Mouse (Mus musculus) MEL (cell line): ENCODE measurements at regions not wholly inside any gene's neighbourhood (a gene's known extent, or its start where the extent isn't known, plus 50 kb on each side); places are given as distances from the start of the nearest gene placed in this dataset.

ENCODE experiments used
- DNase-seq: peaks from one replicate; pipeline ENCODE4 v3.0.0; 2011; ENCODE audit warnings: low read depth, low spot score
- H3K27ac ChIP-seq: 2 replicates; pipeline ENCODE4 v1.5.1; 2012; ENCODE audit warnings: low read depth, mild to moderate bottlenecking, control low read depth, low read length, moderate library complexity; ENCODE audit not compliant: control insufficient read depth
- H3K27me3 ChIP-seq, 2 experiments: fragments of 150-350 bp in 1 of 2; sonication (generic) in 1 of 2; 2 replicates each; pipeline ENCODE4 v1.6.1; 2012; ENCODE audit warnings: low read length in 2 of 2, mild to moderate bottlenecking in 2 of 2, improper control_type of control experiment in 1 of 2, moderate library complexity in 1 of 2; ENCODE audit not compliant: insufficient read depth in 2 of 2, control insufficient read depth in 1 of 2
- H3K36me3 ChIP-seq, 2 experiments: 2 replicates each; pipeline ENCODE4 v1.6.1; 2012 to 2014; ENCODE audit warnings: low read length in 2 of 2, improper control_type of control experiment in 1 of 2, inconsistent platforms in 1 of 2, mild to moderate bottlenecking in 1 of 2; ENCODE audit not compliant: insufficient read depth in 2 of 2, control insufficient read depth in 1 of 2
- H3K4me1 ChIP-seq, 2 experiments: fragments of 150-350 bp in 1 of 2; sonication (generic) in 1 of 2; 2 replicates each; pipeline ENCODE4 v1.6.1; 2012; ENCODE audit warnings: low read length in 2 of 2, improper control_type of control experiment in 1 of 2, mild to moderate bottlenecking in 1 of 2; ENCODE audit not compliant: insufficient read depth in 2 of 2, control insufficient read depth in 1 of 2
- H3K4me3 ChIP-seq, 2 experiments: fragments of 150-350 bp in 1 of 2; sonication (generic) in 1 of 2; 2 replicates each; pipeline ENCODE4 v1.5.1; 2012; ENCODE audit warnings: low read depth in 2 of 2, low read length in 2 of 2, mild to moderate bottlenecking in 2 of 2, moderate library complexity in 2 of 2, control low read depth in 1 of 2, improper control_type of control experiment in 1 of 2; ENCODE audit not compliant: control insufficient read depth in 1 of 2, insufficient read depth in 1 of 2
- H3K79me2 ChIP-seq: 2 replicates; pipeline ENCODE4 v1.6.1; 2012; ENCODE audit warnings: mild to moderate bottlenecking, low read length, moderate library complexity; ENCODE audit not compliant: control insufficient read depth, poor library complexity, insufficient read depth
- H3K9ac ChIP-seq: 2 replicates; pipeline ENCODE4 v1.6.1; 2012; ENCODE audit warnings: low read depth, mild to moderate bottlenecking, control low read depth, low read length, moderate library complexity; ENCODE audit not compliant: control insufficient read depth, poor library complexity, severe bottlenecking
- H3K9me3 ChIP-seq: fragments of 150-350 bp; sonication (generic); replicated peaks from 2 replicates; pipeline ENCODE4 v1.6.1; 2012; ENCODE audit warnings: mild to moderate bottlenecking, low read length, improper control_type of control experiment, moderate library complexity; ENCODE audit not compliant: insufficient read depth
- BHLHE40 ChIP-seq: IDR thresholded peaks from 2 replicates; pipeline ENCODE4 v1.6.1; 2012; ENCODE audit warnings: low read depth, mild to moderate bottlenecking, inconsistent platforms, low read length, improper control_type of control experiment, borderline replicate concordance
- CHD1 ChIP-seq: IDR thresholded peaks from 2 replicates; pipeline ENCODE4 v1.6.1; 2012; ENCODE audit warnings: low read depth, mild to moderate bottlenecking, inconsistent platforms, low read length, improper control_type of control experiment
- E2F4 ChIP-seq: IDR thresholded peaks from 2 replicates; pipeline ENCODE4 v1.6.1; 2011; ENCODE audit warnings: low read depth, low read length, improper control_type of control experiment, borderline replicate concordance
- ELF1 ChIP-seq: IDR thresholded peaks from 2 replicates; pipeline ENCODE4 v1.6.1; 2014; ENCODE audit warnings: low read depth, mild to moderate bottlenecking, inconsistent platforms, low read length, improper control_type of control experiment, moderate library complexity
- EP300 ChIP-seq, 2 experiments: IDR thresholded peaks; 2 replicates each; pipeline ENCODE4 v1.6.1; 2011; ENCODE audit warnings: improper control_type of control experiment in 2 of 2, low read length in 2 of 2, low read depth in 1 of 2, mild to moderate bottlenecking in 1 of 2
- ETS1 ChIP-seq: IDR thresholded peaks from 2 replicates; pipeline ENCODE4 v1.6.1; 2012; ENCODE audit warnings: low read depth, mild to moderate bottlenecking, inconsistent platforms, low read length, improper control_type of control experiment, moderate library complexity
- GATA1 ChIP-seq: IDR thresholded peaks from 2 replicates; pipeline ENCODE4 v1.6.1; 2011; ENCODE audit warnings: low read depth, low read length, improper control_type of control experiment
- MAFK ChIP-seq: IDR thresholded peaks from 2 replicates; pipeline ENCODE4 v1.6.1; 2011; ENCODE audit warnings: low read depth, mild to moderate bottlenecking, low read length, improper control_type of control experiment, borderline replicate concordance
- MAZ ChIP-seq: IDR thresholded peaks from 2 replicates; pipeline ENCODE4 v1.6.1; 2012; ENCODE audit warnings: low read depth, mild to moderate bottlenecking, inconsistent platforms, low read length, improper control_type of control experiment
- MXI1 ChIP-seq: IDR thresholded peaks from 2 replicates; pipeline ENCODE4 v1.6.1; 2011; ENCODE audit warnings: mild to moderate bottlenecking, low read depth, low read length, improper control_type of control experiment
- MYB ChIP-seq: IDR thresholded peaks from 2 replicates; pipeline ENCODE4 v1.6.1; 2011; ENCODE audit warnings: mild to moderate bottlenecking, low read depth, low read length, improper control_type of control experiment
- MYC ChIP-seq: IDR thresholded peaks from 2 replicates; pipeline ENCODE4 v1.6.1; 2011; ENCODE audit warnings: low read depth, mild to moderate bottlenecking, low read length, improper control_type of control experiment, moderate library complexity
- NELFE ChIP-seq: IDR thresholded peaks from 2 replicates; pipeline ENCODE4 v1.6.1; 2011; ENCODE audit warnings: low read depth, low read length, improper control_type of control experiment
- NRF1 ChIP-seq: IDR thresholded peaks from 2 replicates; pipeline ENCODE4 v1.6.1; 2014; ENCODE audit warnings: low read depth, mild to moderate bottlenecking, inconsistent platforms, low read length, improper control_type of control experiment, moderate library complexity; ENCODE audit not compliant: poor library complexity, insufficient read depth, severe bottlenecking
- POLR2AphosphoS2 ChIP-seq: IDR thresholded peaks from 2 replicates; pipeline ENCODE4 v1.6.1; 2011; ENCODE audit warnings: low read length, improper control_type of control experiment
- POLR2AphosphoS5 ChIP-seq: IDR thresholded peaks from 2 replicates; pipeline ENCODE4 v1.6.1; 2012; ENCODE audit warnings: low read depth, borderline replicate concordance, mild to moderate bottlenecking, inconsistent platforms, low read length, moderate library complexity, mixed read lengths
- RAD21 ChIP-seq: IDR thresholded peaks from 2 replicates; pipeline ENCODE4 v1.6.1; 2011; ENCODE audit warnings: mild to moderate bottlenecking, low read depth, low read length, improper control_type of control experiment
- SMC3 ChIP-seq: IDR thresholded peaks from 2 replicates; pipeline ENCODE4 v1.6.1; 2011; ENCODE audit warnings: low read depth, low read length, improper control_type of control experiment
- TBP ChIP-seq: IDR thresholded peaks from 2 replicates; pipeline ENCODE4 v1.8.0; 2011; ENCODE audit warnings: low read depth, low read length, improper control_type of control experiment
- TCF12 ChIP-seq: IDR thresholded peaks from 2 replicates; pipeline ENCODE4 v1.6.1; 2014; ENCODE audit warnings: low read depth, mild to moderate bottlenecking, inconsistent platforms, low read length, improper control_type of control experiment, moderate library complexity
- UBTF ChIP-seq: IDR thresholded peaks from 2 replicates; pipeline ENCODE4 v1.6.1; 2012; ENCODE audit warnings: low read depth, mild to moderate bottlenecking, inconsistent platforms, low read length, improper control_type of control experiment, moderate library complexity, borderline replicate concordance; ENCODE audit not compliant: insufficient read depth
- USF2 ChIP-seq, 2 experiments: IDR thresholded peaks; 2 replicates each; pipeline ENCODE4 v1.6.1; 2011 to 2012; ENCODE audit warnings: improper control_type of control experiment in 2 of 2, low read length in 2 of 2, borderline replicate concordance in 1 of 2, inconsistent platforms in 1 of 2, low read depth in 1 of 2, mild to moderate bottlenecking in 1 of 2; ENCODE audit not compliant: insufficient read depth in 1 of 2
- ZC3H11A ChIP-seq: IDR thresholded peaks from 2 replicates; pipeline ENCODE4 v1.6.1; 2012; ENCODE audit warnings: low read depth, mild to moderate bottlenecking, inconsistent platforms, low read length, improper control_type of control experiment
- ZMIZ1 ChIP-seq: IDR thresholded peaks from 2 replicates; pipeline ENCODE4 v1.6.1; 2012; ENCODE audit warnings: low read depth, mild to moderate bottlenecking, inconsistent platforms, low read length, improper control_type of control experiment, moderate library complexity

GRCm38 (mm10) chr4:55689479-55689878 is 157.2 kb upstream of the Klf4 start:
- TF ChIP-seq GATA1 = no peak
- no peak for TF ChIP-seq POLR2AphosphoS2
- TF ChIP-seq ETS1 = no peak
- no peaks in the 10 kb centered on the region for H3K36me3 ChIP-seq
- DNase-seq = no peak
- H3K4me3 ChIP-seq = no peak overlapping the region
- no peaks in the 10 kb centered on the region for H3K79me2 ChIP-seq
- no peak overlapping the region for H3K9ac ChIP-seq
- no peaks in the 10 kb centered on the region for H3K4me1 ChIP-seq
- no peaks in the 10 kb centered on the region for H3K9me3 ChIP-seq
- no peaks in the 10 kb centered on the region for H3K27me3 ChIP-seq
- H3K27ac ChIP-seq = no peak overlapping the region

- no peak overlapping the region for H3K9ac ChIP-seq
- no peaks in the 10 kb centered on the region for H3K4me1 ChIP-seq
- no peaks in the 10 kb centered on the region for H3K9me3 ChIP-seq
- H3K27me3 ChIP-seq = no peaks in the 10 kb centered on the region
- H3K4me3 ChIP-seq = no peak overlapping the region
- no peak overlapping the region for H3K27ac ChIP-seq
- no peak for DNase-seq
- H3K79me2 ChIP-seq = no peaks in the 10 kb centered on the region
- no peaks in the 10 kb centered on the region for H3K36me3 ChIP-seq
- TF ChIP-seq USF2 (IDR thresholded peaks at IDR 0.05; ENCODE audit: borderline replicate concordance in 1 of 2, insufficient read depth in 1 of 2, low read depth in 1 of 2, low read length in 2 of 2) = no peak
- TF ChIP-seq UBTF = no peak
- no peak for TF ChIP-seq EP300 (IDR thresholded peaks at IDR 0.05; ENCODE audit: low read depth in 1 of 2, low read length in 2 of 2)
- no peak for TF ChIP-seq TBP
- no peak for TF ChIP-seq POLR2AphosphoS2
- TF ChIP-seq MAZ = no peak
- TF ChIP-seq MXI1 = no peak
- no peak for TF ChIP-seq ZC3H11A
- no peak for TF ChIP-seq E2F4
- TF ChIP-seq SMC3 = no peak
- TF ChIP-seq MAFK = no peak
- TF ChIP-seq CHD1 = no peak
- no peak for TF ChIP-seq NELFE
Observed at GRCm38 (mm10) chr4:55686771-55687170, 154.5 kb upstream of the Klf4 start.

- DNase-seq = no peak
- no peak overlapping the region for H3K9ac ChIP-seq
- no peaks in the 10 kb centered on the region for H3K79me2 ChIP-seq
- no peaks in the 10 kb centered on the region for H3K9me3 ChIP-seq
- H3K4me3 ChIP-seq = no peak overlapping the region
- no peaks in the 10 kb centered on the region for H3K27me3 ChIP-seq
- no peaks in the 10 kb centered on the region for H3K36me3 ChIP-seq
- H3K27ac ChIP-seq = no peak overlapping the region
- no peaks in the 10 kb centered on the region for H3K4me1 ChIP-seq
- TF ChIP-seq NELFE = no peak
- TF ChIP-seq TCF12 = no peak
- no peak for TF ChIP-seq RAD21
- no peak for TF ChIP-seq UBTF
- TF ChIP-seq ETS1 = no peak
- no peak for TF ChIP-seq NRF1
- no peak for TF ChIP-seq POLR2AphosphoS2
- TF ChIP-seq CHD1 = no peak
- no peak for TF ChIP-seq USF2 (IDR thresholded peaks at IDR 0.05; ENCODE audit: borderline replicate concordance in 1 of 2, insufficient read depth in 1 of 2, low read depth in 1 of 2, low read length in 2 of 2)
- TF ChIP-seq BHLHE40 = no peak
- no peak for TF ChIP-seq EP300 (IDR thresholded peaks at IDR 0.05; ENCODE audit: low read depth in 1 of 2, low read length in 2 of 2)
- TF ChIP-seq MYB = no peak
- no peak for TF ChIP-seq SMC3
- TF ChIP-seq POLR2AphosphoS5 = no peak
- no peak for TF ChIP-seq ZMIZ1
- no peak for TF ChIP-seq MYC
- TF ChIP-seq ELF1 = no peak
Observed at GRCm38 (mm10) chr4:55672288-55672687, 140.0 kb upstream of the Klf4 start.
